Mouse (Mus musculus) liver, adult 2 months (tissue): ENCODE data around the gene Inf2. TPM values are rescaled to one million over a fixed set of nuclear protein-coding genes. Genes with fewer than 3 reads are reported as not detected.

Experiments
- DNase-seq: peaks from one replicate; pipeline ENCODE4 v3.0.0-alpha.2; 2011; ENCODE audit warnings: low read depth, low spot score; ENCODE audit errors: extremely low read depth
- H3K27ac ChIP-seq: fragments of 200-500 bp; replicated peaks from 2 replicates; pipeline ENCODE4 v1.5.1; 2012; ENCODE audit warnings: low read depth, mild to moderate bottlenecking, control low read depth, inconsistent platforms, low read length; ENCODE audit not compliant: insufficient read depth
- H3K27me3 ChIP-seq: fragments of 200-500 bp; 2 replicates; pipeline ENCODE4 v1.6.1; 2012; ENCODE audit warnings: mild to moderate bottlenecking, moderate library complexity, low read length, inconsistent platforms; ENCODE audit not compliant: control insufficient read depth, insufficient read depth
- H3K36me3 ChIP-seq: fragments of 200-500 bp; 2 replicates; pipeline ENCODE4 v1.6.1; 2012; ENCODE audit warnings: low read length, inconsistent platforms; ENCODE audit not compliant: control insufficient read depth, insufficient read depth
- H3K4me1 ChIP-seq: fragments of 200-500 bp; 2 replicates; pipeline ENCODE4 v1.6.1; 2011; ENCODE audit warnings: low read length; ENCODE audit not compliant: control insufficient read depth, insufficient read depth
- H3K4me3 ChIP-seq: fragments of 200-500 bp; 2 replicates; pipeline ENCODE4 v1.5.1; 2011; ENCODE audit warnings: low read depth, mild to moderate bottlenecking, control low read depth, low read length, moderate library complexity; ENCODE audit not compliant: insufficient read depth
- H3K79me2 ChIP-seq: fragments of 200-500 bp; 2 replicates; pipeline ENCODE4 v1.6.1; 2012; ENCODE audit warnings: inconsistent platforms, mild to moderate bottlenecking, low read length, moderate library complexity; ENCODE audit not compliant: control insufficient read depth, insufficient read depth
- H3K9ac ChIP-seq: fragments of 200-500 bp; 2 replicates; pipeline ENCODE4 v1.6.1; 2012; ENCODE audit warnings: low read depth, mild to moderate bottlenecking, control low read depth, inconsistent platforms, low read length
- CTCF ChIP-seq: fragments of 200-500 bp; IDR thresholded peaks from 2 replicates; pipeline ENCODE4 v1.5.1; 2011; ENCODE audit warnings: low read depth, low read length, control low read depth
- POLR2A ChIP-seq: fragments of 200-500 bp; IDR thresholded peaks from 2 replicates; pipeline ENCODE4 v1.6.1; 2011; ENCODE audit warnings: low read length, control low read depth; ENCODE audit not compliant: insufficient read depth; ENCODE audit errors: extremely low read depth
- WGBS: fragments of 180-500 bp; shearing (Covaris S2); methylation state at CpG from one replicate; pipeline ENCODE4 v1.1.7; 2018; 5-methylcytosine and 5-hydroxymethylcytosine counted together
- polyA plus RNA-seq: library from polyadenylated mRNA; depleted of rRNA; stranded (reverse); fragments of >200 nt; gene quantifications from 2 replicates; pipeline ENCODE4 v1.2.3, GENCODE M21; 2012
- total RNA-seq: library from RNA; depleted of rRNA; stranded (reverse); fragments of >200 nt; gene quantifications from 2 replicates; pipeline ENCODE4 v1.2.3, GENCODE M21; 2014

Gene Inf2
- total and polyA plus RNA-seq, 2 experiments, result 15.5 to 24.6 TPM

DNA sequence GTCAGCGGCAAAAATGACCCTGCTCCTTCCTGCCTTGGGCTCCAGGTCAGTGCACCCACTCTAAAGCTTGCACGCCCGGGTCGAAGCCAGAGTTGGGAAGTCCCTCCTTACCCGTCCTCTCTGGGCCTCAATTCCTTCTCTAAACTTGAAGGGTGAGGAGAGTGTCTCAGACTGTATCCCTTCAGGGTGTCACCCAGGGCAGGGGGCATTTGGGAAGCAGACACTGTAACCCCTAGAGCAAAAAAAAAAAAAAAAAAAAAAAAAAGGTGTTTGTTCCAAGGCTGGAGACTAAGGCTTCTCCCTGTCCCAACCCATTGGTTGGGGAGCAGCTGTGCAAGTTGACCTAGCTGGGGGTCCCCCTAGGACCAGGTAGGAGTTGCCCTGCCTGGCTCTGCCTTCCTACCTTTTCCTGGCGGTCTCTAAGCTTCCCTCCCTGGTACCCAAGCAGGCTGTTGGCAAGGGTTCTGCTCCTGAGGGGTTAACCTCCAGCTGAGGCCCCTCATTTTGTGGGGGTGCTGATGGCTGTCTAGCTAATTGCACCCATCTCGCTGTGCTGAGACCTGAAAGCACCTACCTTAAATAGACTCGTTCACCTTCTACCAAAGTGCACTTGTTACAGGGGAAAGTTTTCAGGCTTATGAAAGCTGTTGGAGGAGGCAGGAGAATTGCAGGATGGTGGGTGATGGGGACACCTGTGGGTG lies 1.1 kb downstream of the Inf2 start:
- peak overlapping the region; percentile 87 for H3K4me3 ChIP-seq
- H3K9ac ChIP-seq, result peak overlapping the region; percentile 94
- peaks cover 29% of the 10 kb centered on the region for H3K4me1 ChIP-seq
- H3K79me2 ChIP-seq, result peaks cover 40% of the 10 kb centered on the region; the same call in 1 of the 2 replicates
- TF ChIP-seq CTCF (no peak), POLR2A (no peak)
- peak; percentile 39 for DNase-seq
- 32% methylated on average over 8 of the region's 8 CpGs for WGBS
- no peak overlapping the region for H3K27ac ChIP-seq
- H3K36me3 ChIP-seq, result no peaks in the 10 kb centered on the region
- H3K27me3 ChIP-seq, result no peaks in the 10 kb centered on the region

DNA sequence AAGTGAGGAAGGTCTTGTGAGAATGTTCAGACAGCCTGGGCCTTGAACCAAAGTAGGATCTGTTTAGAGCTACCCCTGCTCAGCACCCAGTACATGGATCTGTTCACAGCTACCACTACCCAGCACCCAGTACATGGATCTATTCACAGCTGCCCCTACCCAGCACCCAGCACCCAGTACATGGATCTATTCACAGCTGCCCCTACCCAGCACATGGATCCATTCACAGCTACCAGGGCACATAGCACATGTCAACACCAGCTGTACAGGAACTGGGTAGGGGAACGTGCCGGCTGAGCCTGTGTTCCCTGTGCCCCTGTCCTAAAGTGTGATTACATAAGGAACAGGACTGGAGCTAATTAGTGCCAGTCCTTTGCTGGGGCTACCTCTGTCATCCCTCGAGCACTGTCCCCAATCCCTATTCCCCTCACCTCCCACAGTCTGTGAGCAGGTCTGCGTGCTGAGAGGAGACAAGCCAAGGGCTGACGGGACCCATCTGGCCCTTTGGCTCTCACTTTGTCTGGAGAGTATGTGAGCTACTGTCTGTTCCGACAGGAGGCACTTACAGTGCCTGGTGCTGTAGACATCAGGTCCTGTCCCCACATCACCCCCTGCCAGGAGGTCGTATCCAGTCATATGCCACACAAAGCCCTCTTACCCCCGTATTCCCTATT lies 2.1 kb downstream of the Inf2 start:
- DNase-seq, result peak; percentile 49
- Histone ChIP-seq H3K4me1 (peaks cover 27% of the 10 kb centered on the region), H3K4me3 (no peak overlapping the region), H3K27ac (no peak overlapping the region), H3K79me2 (peaks cover 40% of the 10 kb centered on the region; the same call in 1 of the 2 replicates), H3K27me3 (no peaks in the 10 kb centered on the region), H3K36me3 (no peaks in the 10 kb centered on the region), H3K9ac (0 out of 2 replicates have a peak overlapping the region, but pooled peaks have one; percentile 8)
- WGBS, result 64% methylated on average over 8 of the region's 8 CpGs
- TF ChIP-seq POLR2A, result no peak
- no peak for TF ChIP-seq CTCF

DNA sequence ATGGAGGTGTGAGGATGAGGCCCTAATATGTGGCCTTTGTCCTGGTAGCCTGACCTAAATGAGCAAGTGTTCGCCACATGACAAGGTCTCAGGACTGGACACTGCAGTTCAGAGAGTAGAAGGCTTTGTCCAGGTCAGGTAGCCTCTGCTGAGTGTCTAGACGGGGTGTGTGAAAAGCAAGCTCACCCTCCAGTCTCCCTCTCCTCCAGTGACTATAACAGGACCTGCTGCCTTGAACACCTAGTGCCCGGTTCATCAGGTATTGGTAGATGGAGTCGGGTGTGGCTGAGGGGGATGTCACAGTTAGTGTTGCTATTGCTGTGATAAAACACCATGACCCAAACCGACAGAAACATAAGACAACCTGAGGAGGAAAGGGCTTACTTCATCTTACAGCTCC lies 2.7 kb downstream of the Inf2 start:
- DNase-seq, result peak; percentile 65
- Histone ChIP-seq H3K4me3 (no peak overlapping the region), H3K9ac (no peak overlapping the region), H3K4me1 (peaks cover 23% of the 10 kb centered on the region), H3K27me3 (no peaks in the 10 kb centered on the region), H3K36me3 (no peaks in the 10 kb centered on the region), H3K79me2 (peaks cover 40% of the 10 kb centered on the region; the same call in 1 of the 2 replicates), H3K27ac (no peak overlapping the region)
- TF ChIP-seq POLR2A (no peak), CTCF (no peak)
- WGBS, result 80% methylated on average over 5 of the region's 5 CpGs

DNA sequence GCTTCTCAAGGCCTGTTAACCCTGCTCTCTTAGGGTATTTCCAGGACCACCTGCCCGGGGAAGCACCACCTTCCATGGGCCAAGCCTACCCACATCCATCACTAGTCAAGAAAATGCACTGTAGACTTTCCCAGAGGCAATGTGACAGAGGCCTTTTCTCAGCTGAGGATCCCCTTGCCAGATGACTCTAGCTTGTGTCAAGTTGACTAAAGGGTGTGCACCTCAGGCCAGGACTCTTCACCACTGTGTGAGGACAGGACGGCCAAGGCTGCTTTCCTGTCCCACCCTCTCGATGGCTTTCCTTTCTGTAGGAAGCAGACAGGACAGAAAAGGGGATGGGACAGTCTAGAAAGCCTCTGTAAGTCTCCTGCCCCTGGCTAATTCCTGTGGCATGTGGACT lies 3.1 kb downstream of the Inf2 start:
- DNase-seq, result no peak
- Histone ChIP-seq H3K79me2 (peaks cover 40% of the 10 kb centered on the region; the same call in 1 of the 2 replicates), H3K27me3 (no peaks in the 10 kb centered on the region), H3K4me3 (no peak overlapping the region), H3K9ac (no peak overlapping the region), H3K4me1 (peaks cover 23% of the 10 kb centered on the region; the same call in 1 of the 2 replicates), H3K27ac (no peak overlapping the region), H3K36me3 (no peaks in the 10 kb centered on the region)
- WGBS, result 77% methylated on average over 3 of the region's 3 CpGs
- TF ChIP-seq CTCF, result no peak
- TF ChIP-seq POLR2A, result no peak

DNA sequence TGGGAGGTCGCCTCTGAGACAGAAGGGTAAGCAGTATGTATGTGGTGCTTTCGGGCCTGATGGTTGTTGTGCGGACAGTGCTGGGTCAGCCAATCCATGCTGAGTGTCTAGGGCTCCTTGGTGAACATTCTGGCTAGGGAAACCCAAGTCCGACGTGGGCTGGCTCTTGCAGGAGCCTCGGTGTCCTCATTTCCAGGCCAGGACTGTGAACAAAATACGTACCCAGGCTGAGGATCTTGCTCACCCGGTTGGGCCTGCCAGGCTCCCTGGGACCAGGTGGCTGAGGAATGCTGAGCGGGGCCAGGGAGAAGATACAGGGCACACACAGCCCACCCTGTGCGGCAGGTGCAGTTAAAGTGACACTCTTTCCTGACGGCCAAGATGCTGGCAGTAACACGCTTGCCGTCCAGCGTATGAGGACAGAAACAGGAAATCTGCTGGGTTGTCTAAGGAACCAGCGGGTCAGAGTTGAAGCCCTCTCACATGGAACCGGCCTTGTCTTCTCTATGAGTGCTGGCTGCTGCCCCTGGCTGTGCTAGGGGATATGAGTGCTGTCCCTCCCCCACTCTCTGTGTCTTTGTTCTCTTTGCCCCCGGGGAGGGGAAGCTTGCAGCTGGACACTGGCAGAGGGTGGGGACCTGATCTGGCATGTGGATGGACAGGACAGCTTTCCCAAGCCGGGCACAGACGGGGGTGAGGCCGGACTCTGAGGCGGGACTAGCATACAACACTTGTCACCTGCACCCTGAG lies 4.6 kb downstream of the Inf2 start:
- Histone ChIP-seq H3K9ac (no peak overlapping the region), H3K27ac (no peak overlapping the region), H3K27me3 (no peaks in the 10 kb centered on the region), H3K79me2 (peaks cover 41% of the 10 kb centered on the region; the same call in 1 of the 2 replicates), H3K4me3 (no peak overlapping the region), H3K4me1 (peaks cover 24% of the 10 kb centered on the region), H3K36me3 (no peaks in the 10 kb centered on the region)
- 72% methylated on average over 21 of the region's 21 CpGs for WGBS
- no peak for TF ChIP-seq POLR2A
- DNase-seq, result no peak
